Mouse (Mus musculus): Measurements from ENCODE around the gene Rsph6a.
A peak's percentile ranks its signal among the peaks of the same experiment; 100 is the strongest.

Gene Rsph6a

GRCm38 (mm10) chr7:19054047-19054776 lies at the start of gene Rsph6a:
Rsph6a (plus strand) TSS chr7:19054690.
- peak; percentile 23 for DNase-seq (ENCODE audit: low spot score)

- no peak for DNase-seq (ENCODE audit: low spot score)
Measured at GRCm38 (mm10) chr7:19005417-19006121, 48.9 kb upstream of the Rsph6a start.

GRCm38 (mm10) chr7:19006476-19006875 lies 48.0 kb upstream of the Rsph6a start:
- DNase-seq (ENCODE audit: low spot score): peak; percentile 86

GRCm38 (mm10) chr7:19007026-19007977 lies 47.2 kb upstream of the Rsph6a start:
- peak; percentile 89 for DNase-seq (ENCODE audit: low spot score)

GRCm38 (mm10) chr7:19010581-19010980 lies 43.9 kb upstream of the Rsph6a start:
- no peak for DNase-seq (ENCODE audit: low spot score)

- DNase-seq (ENCODE audit: low spot score): peak; percentile 81
Measured at GRCm38 (mm10) chr7:19012025-19012621, 42.4 kb upstream of the Rsph6a start.

GRCm38 (mm10) chr7:19012882-19013281 lies 41.6 kb upstream of the Rsph6a start:
- peak; percentile 85 for DNase-seq (ENCODE audit: low spot score)

GRCm38 (mm10) chr7:19014452-19014851 lies 40.0 kb upstream of the Rsph6a start:
- DNase-seq (ENCODE audit: low spot score): no peak

- no peak for DNase-seq (ENCODE audit: low spot score)
Measured at GRCm38 (mm10) chr7:19016042-19016441, 38.4 kb upstream of the Rsph6a start.

- DNase-seq (ENCODE audit: low spot score): no peak
Measured at GRCm38 (mm10) chr7:19017909-19018308, 36.6 kb upstream of the Rsph6a start.

GRCm38 (mm10) chr7:19021048-19021447 lies 33.4 kb upstream of the Rsph6a start:
- DNase-seq (ENCODE audit: low spot score): peak; percentile 29

- DNase-seq (ENCODE audit: low spot score): peak; percentile 35
Measured at GRCm38 (mm10) chr7:19022189-19022958, 32.1 kb upstream of the Rsph6a start.

GRCm38 (mm10) chr7:19023357-19023814 lies 31.1 kb upstream of the Rsph6a start, which contains the start of gene Foxa3:
Foxa3 (minus strand) TSS chr7:19023538.
- peak; percentile 83 for DNase-seq (ENCODE audit: low spot score)

- DNase-seq (ENCODE audit: low spot score): peak; percentile 95
Measured at GRCm38 (mm10) chr7:19024096-19024506, 30.4 kb upstream of the Rsph6a start, which contains the start of gene Sympk. Sympk (plus strand) TSS chr7:19024377.

GRCm38 (mm10) chr7:19024581-19025255 lies 29.8 kb upstream of the Rsph6a start:
- no peak for DNase-seq (ENCODE audit: low spot score)

- no peak for DNase-seq (ENCODE audit: low spot score)
Measured at GRCm38 (mm10) chr7:19028067-19028466, 26.4 kb upstream of the Rsph6a start.

GRCm38 (mm10) chr7:19029084-19029653 lies 25.3 kb upstream of the Rsph6a start:
- DNase-seq (ENCODE audit: low spot score): peak; percentile 35

- peak; percentile 75 for DNase-seq (ENCODE audit: low spot score)
Measured at GRCm38 (mm10) chr7:19031641-19032040, 22.8 kb upstream of the Rsph6a start.

- DNase-seq (ENCODE audit: low spot score): no peak
Measured at GRCm38 (mm10) chr7:19044616-19045015, 9.9 kb upstream of the Rsph6a start.
